Mouse (Mus musculus) heart, adult 2 months (tissue): ENCODE data around the gene Tex45.
A peak's percentile ranks its signal among the peaks of the same experiment; 100 is the strongest.

Experiments used
- CTCF ChIP-seq: fragments of 200-600 bp; IDR thresholded peaks from 2 replicates; pipeline ENCODE4 v1.8.1; 2022; ENCODE audit warnings: antibody characterized with exemption, mild to moderate bottlenecking, moderate library complexity
- EP300 ChIP-seq: fragments of 200-500 bp; IDR thresholded peaks from 2 replicates; pipeline ENCODE4 v1.6.1; 2011; ENCODE audit warnings: low read depth, low read length, control low read depth; ENCODE audit not compliant: insufficient read depth
- POLR2A ChIP-seq: fragments of 200-500 bp; IDR thresholded peaks from 2 replicates; pipeline ENCODE4 v1.6.1; 2011; ENCODE audit warnings: mild to moderate bottlenecking, low read depth, low read length, control low read depth; ENCODE audit not compliant: insufficient read depth

DNA sequence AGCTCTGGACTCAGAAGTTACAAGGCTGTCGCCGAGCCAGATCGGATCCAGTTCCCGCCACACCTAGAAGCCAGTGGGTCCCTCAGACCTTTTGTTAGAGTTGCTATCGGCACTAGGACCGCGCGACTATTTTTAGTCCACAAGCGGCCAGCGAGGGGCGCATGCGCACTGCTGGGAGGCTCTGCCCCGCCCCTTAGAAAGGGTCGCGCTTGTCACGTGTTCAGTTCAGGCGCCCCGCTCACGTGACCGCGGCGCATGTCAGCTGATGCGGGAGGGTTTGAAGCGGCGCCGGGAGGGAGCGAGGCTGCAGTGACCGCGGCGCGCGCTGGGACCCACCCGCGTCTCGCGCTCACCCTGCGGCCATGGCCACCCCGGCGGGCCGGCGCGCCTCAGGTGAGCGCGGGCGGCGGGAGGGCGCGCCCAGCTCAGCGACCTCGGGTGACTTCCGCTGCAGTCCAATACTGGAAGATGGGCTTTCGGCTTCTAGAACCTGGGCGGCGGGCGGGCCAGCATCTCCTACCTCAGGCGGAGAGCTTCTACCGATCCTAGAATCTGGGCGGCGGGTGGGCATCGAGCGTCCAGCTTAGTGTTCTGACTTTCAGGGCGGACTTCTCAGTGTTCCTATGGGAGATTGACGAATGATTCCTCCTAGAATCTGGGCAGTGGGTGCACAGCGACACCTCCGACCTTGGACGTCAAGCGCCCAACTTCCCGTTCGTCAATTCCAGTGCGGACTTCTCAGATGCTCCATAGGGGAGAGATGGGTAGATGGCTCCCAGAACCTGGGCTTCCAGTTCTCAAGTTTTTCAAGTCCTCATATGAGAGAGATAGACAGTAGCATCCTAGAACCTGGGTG, 29.8 kb downstream of the Tex45 start, which contains the start of gene Mcoln1:
- peak; percentile 92 for TF ChIP-seq POLR2A
- no peak for TF ChIP-seq CTCF
- peak; percentile 59; the same call in 1 of the 2 replicates for TF ChIP-seq EP300
